Mouse (Mus musculus): ENCODE measurements around the gene Myo1d. TPM values are rescaled to one million over a fixed set of nuclear protein-coding genes. Genes with fewer than 3 reads are reported as not detected.
A peak's percentile ranks its signal among the peaks of the same experiment; 100 is the strongest.
"Not testable (repeated sequence)": the region's sequence is repeated elsewhere in the genome, so short reads cannot be mapped to it uniquely, and the experiment has no call there.

Gene Myo1d
- polyA plus RNA-seq, 1 experiment from 2014 or later = 26.4 TPM

- H3K4me2 ChIP-seq (replicated peaks; ENCODE audit: low read depth, low read length) = no peak overlapping the region
- DNase-seq (ENCODE audit: low spot score) (peak; percentile 46), ATAC-seq (no peak)
- no peaks in the 10 kb centered on the region for H3K9me3 ChIP-seq (ENCODE audit: low read length)
- H3K27ac ChIP-seq (ENCODE audit: low read length) = no peak overlapping the region
- H3K4me1 ChIP-seq (ENCODE audit: insufficient read depth, low read depth, low read length) = peaks cover 11% of the 10 kb centered on the region
- 32% methylated on average over 2 of the region's 2 CpGs for WGBS
- H3K4me3 ChIP-seq (ENCODE audit: low read depth, low read length) = no peak overlapping the region
- H3K27me3 ChIP-seq (replicated peaks; ENCODE audit: insufficient read depth, low read length) = no peaks in the 10 kb centered on the region
- H3K36me3 ChIP-seq (ENCODE audit: insufficient read depth, low read length) = peaks cover 13% of the 10 kb centered on the region
- H3K9ac ChIP-seq (replicated peaks; ENCODE audit: low read depth) = no peak overlapping the region
- peak; percentile 66 for TF ChIP-seq CTCF (IDR thresholded peaks at IDR 0.05)
- TF ChIP-seq EP300 (IDR thresholded peaks at IDR 0.05) = no peak
Measured at GRCm38 (mm10) chr11:80474175-80474691, 305.6 kb downstream of the Myo1d start.

DNA sequence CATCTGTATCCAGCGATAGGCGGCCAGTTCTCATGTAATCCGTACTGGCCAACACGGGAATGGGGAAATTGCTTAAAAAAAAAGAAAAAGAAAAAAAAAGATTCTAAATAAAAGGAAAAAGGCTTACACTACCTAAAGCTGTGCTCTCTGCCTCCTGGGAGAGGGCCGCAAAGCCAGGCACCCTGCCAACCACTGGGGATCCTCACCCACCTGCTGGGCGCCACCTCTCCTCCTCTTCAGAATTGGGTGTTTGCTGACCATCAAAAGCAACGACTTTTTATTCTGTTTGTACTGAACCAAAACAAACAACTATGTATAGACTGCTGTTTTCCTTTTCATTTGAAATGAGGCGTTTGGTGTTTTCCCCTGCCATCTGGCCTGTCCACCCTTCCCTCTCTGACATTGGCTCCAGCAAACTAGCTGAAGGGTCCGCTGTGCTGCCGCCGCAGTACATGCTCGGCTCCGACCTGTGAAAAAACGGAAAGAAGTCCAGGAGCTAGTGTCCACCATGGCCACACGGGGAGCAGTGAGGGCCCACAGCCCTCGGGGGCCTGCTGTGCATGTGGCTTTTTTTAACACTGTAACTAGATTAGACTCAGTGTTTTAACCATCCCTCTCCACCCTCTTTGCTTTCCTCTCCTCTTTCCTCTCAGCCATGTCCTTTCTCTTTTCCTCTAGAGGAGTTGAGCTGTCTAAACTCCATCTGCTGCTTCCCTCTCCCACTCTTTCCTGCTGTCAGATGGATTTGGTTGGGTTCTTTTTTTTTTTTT is 307.8 kb downstream of the Myo1d start:
- Histone ChIP-seq H3K9me3 (ENCODE audit: low read length) (no peaks in the 10 kb centered on the region), H3K27ac (ENCODE audit: low read length) (no peak overlapping the region), H3K4me2 (replicated peaks; ENCODE audit: low read depth, low read length) (no peak overlapping the region), H3K9ac (replicated peaks; ENCODE audit: low read depth) (no peak overlapping the region), H3K4me3 (ENCODE audit: low read depth, low read length) (no peak overlapping the region), H3K27me3 (replicated peaks; ENCODE audit: insufficient read depth, low read length) (no peaks in the 10 kb centered on the region), H3K36me3 (ENCODE audit: insufficient read depth, low read length) (peaks cover 17% of the 10 kb centered on the region), H3K4me1 (ENCODE audit: insufficient read depth, low read depth, low read length) (0 out of 2 replicates have a peak, but pooled peaks cover 2% of the 10 kb centered on the region)
- TF ChIP-seq EP300 (IDR thresholded peaks at IDR 0.05) = no peak
- no peak for TF ChIP-seq CTCF (IDR thresholded peaks at IDR 0.05)
- DNase-seq (ENCODE audit: low spot score) (no peak), ATAC-seq (no peak)
- WGBS = 76% methylated on average over 16 of the region's 16 CpGs

DNA sequence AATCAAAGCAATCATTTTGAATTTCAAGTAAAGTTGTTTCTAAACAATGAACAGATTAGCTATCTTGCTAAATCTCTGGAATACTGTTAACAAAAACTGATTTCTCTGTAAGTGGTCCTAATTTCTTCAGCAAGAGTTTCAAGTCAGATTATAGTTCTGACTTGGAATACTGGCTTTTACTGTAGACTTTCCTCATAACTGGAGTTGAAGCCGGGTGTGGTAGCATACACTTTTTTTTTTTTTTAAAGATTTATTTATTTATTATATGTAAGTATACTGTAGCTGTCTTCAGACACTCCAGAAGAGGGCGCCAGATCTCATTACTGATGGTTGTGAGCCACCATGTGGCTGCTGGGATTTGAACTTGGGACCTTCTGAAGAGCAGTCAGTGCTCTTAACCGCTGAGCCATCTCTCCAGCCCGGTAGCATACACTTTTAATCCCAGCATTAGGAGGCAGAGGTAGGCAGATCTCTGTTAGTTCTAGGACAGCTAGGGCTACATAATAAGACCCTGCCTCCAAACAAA is 316.2 kb downstream of the Myo1d start:
- H3K9me3 ChIP-seq (ENCODE audit: low read length); H3K27ac ChIP-seq (ENCODE audit: low read length); H3K4me1 ChIP-seq (ENCODE audit: insufficient read depth, low read depth, low read length); H3K9ac ChIP-seq (replicated peaks; ENCODE audit: low read depth); ATAC-seq; DNase-seq (ENCODE audit: low spot score); H3K4me2 ChIP-seq (replicated peaks; ENCODE audit: low read depth, low read length); H3K27me3 ChIP-seq (replicated peaks; ENCODE audit: insufficient read depth, low read length); H3K4me3 ChIP-seq (ENCODE audit: low read depth, low read length): not testable (repeated sequence)
- 81% methylated on average over 4 of the region's 4 CpGs for WGBS
- peaks cover 30% of the 10 kb centered on the region for H3K36me3 ChIP-seq (ENCODE audit: insufficient read depth, low read length)
- peak; percentile 17; the same call in 1 of the 2 replicates for TF ChIP-seq CTCF (IDR thresholded peaks at IDR 0.05)

- Histone ChIP-seq H3K27me3 (replicated peaks; ENCODE audit: insufficient read depth, low read length) (no peaks in the 10 kb centered on the region), H3K9me3 (ENCODE audit: low read length) (no peaks in the 10 kb centered on the region), H3K9ac (replicated peaks; ENCODE audit: low read depth) (no peak overlapping the region), H3K4me3 (ENCODE audit: low read depth, low read length) (no peak overlapping the region), H3K4me2 (replicated peaks; ENCODE audit: low read depth, low read length) (no peak overlapping the region), H3K27ac (ENCODE audit: low read length) (no peak overlapping the region), H3K36me3 (ENCODE audit: insufficient read depth, low read length) (peaks cover 12% of the 10 kb centered on the region; the same call in 1 of the 2 replicates), H3K4me1 (ENCODE audit: insufficient read depth, low read depth, low read length) (no peaks in the 10 kb centered on the region)
- WGBS = 93% methylated on average over 1 of the region's 1 CpGs
- DNase-seq (ENCODE audit: low spot score) = no peak
- no peak for TF ChIP-seq CTCF (IDR thresholded peaks at IDR 0.05)
- TF ChIP-seq EP300 (IDR thresholded peaks at IDR 0.05) = no peak
- ATAC-seq = no peak
Measured at GRCm38 (mm10) chr11:80453198-80453597, 326.6 kb downstream of the Myo1d start.

GRCm38 (mm10) chr11:80452242-80452641 is 327.6 kb downstream of the Myo1d start:
- Histone ChIP-seq H3K4me1 (ENCODE audit: insufficient read depth, low read depth, low read length) (no peaks in the 10 kb centered on the region), H3K27ac (ENCODE audit: low read length) (no peak overlapping the region), H3K4me3 (ENCODE audit: low read depth, low read length) (no peak overlapping the region), H3K36me3 (ENCODE audit: insufficient read depth, low read length) (peaks cover 8% of the 10 kb centered on the region; the same call in 1 of the 2 replicates), H3K4me2 (replicated peaks; ENCODE audit: low read depth, low read length) (no peak overlapping the region), H3K9ac (replicated peaks; ENCODE audit: low read depth) (no peak overlapping the region), H3K27me3 (replicated peaks; ENCODE audit: insufficient read depth, low read length) (no peaks in the 10 kb centered on the region), H3K9me3 (ENCODE audit: low read length) (no peaks in the 10 kb centered on the region)
- 84% methylated on average over 3 of the region's 3 CpGs for WGBS
- DNase-seq (ENCODE audit: low spot score) (no peak), ATAC-seq (no peak)
- TF ChIP-seq EP300 (IDR thresholded peaks at IDR 0.05) = no peak
- no peak for TF ChIP-seq CTCF (IDR thresholded peaks at IDR 0.05)

- Histone ChIP-seq H3K9me3 (ENCODE audit: low read length) (no peaks in the 10 kb centered on the region), H3K27me3 (replicated peaks; ENCODE audit: insufficient read depth, low read length) (no peaks in the 10 kb centered on the region), H3K4me1 (ENCODE audit: insufficient read depth, low read depth, low read length) (no peaks in the 10 kb centered on the region), H3K4me2 (replicated peaks; ENCODE audit: low read depth, low read length) (no peak overlapping the region), H3K4me3 (ENCODE audit: low read depth, low read length) (no peak overlapping the region), H3K9ac (replicated peaks; ENCODE audit: low read depth) (no peak overlapping the region), H3K27ac (ENCODE audit: low read length) (no peak overlapping the region), H3K36me3 (ENCODE audit: insufficient read depth, low read length) (peaks cover 14% of the 10 kb centered on the region; the same call in 1 of the 2 replicates)
- ATAC-seq (no peak), DNase-seq (ENCODE audit: low spot score) (no peak)
- TF ChIP-seq EP300 (IDR thresholded peaks at IDR 0.05) (no peak), CTCF (IDR thresholded peaks at IDR 0.05) (0 out of 2 replicates have a peak, but pooled peaks have one; percentile 20)
- 79% methylated on average over 2 of the region's 2 CpGs for WGBS
Measured at GRCm38 (mm10) chr11:80449859-80450258, 330.0 kb downstream of the Myo1d start.
